Mouse (Mus musculus): ENCODE results near the gene Psme2. TPM values are rescaled to one million over a fixed set of nuclear protein-coding genes. Genes with fewer than 3 reads are reported as not detected.

Psme2 gene
- total and polyA plus RNA-seq, 3 experiments, result 467 to 757 (median 684) TPM

GRCm38 (mm10) chr14:55604823-55605222 is 13.9 kb upstream of the Psme2 start:
- dilution Hi-C loops (cut with MboI; ENCODE audit: extremely low pct_ligation_motif_present, extremely low pct_unique_long_range_greater_than_20kb, low sequenced_read_pairs), result no loop called here
- Histone ChIP-seq H3K9me3 (replicated peaks; ENCODE audit: low read length) (no peaks in the 10 kb centered on the region), H3K4me1 (ENCODE audit: control insufficient read depth in 1 of 2, insufficient read depth in 2 of 2) (peaks cover 4 to 32% of the 10 kb centered on the region in 2 experiments; a peak in 3 of 4 replicates), H3K4me3 (replicated peaks in 1 of 3; ENCODE audit: low read depth in 2 of 3, low read length in 2 of 3, poor library complexity in 1 of 3) (peak overlapping the region; percentile 2 to 74 (median 58)), H3K9ac (ENCODE audit: insufficient read depth, low read depth) (peak overlapping the region; percentile 30; the same call in 1 of the 2 replicates), H3K27me3 (replicated peaks) (no peaks in the 10 kb centered on the region), H3K79me2 (replicated peaks; ENCODE audit: control insufficient read depth, extremely low read depth, insufficient read depth, poor library complexity, severe bottlenecking) (no peaks in the 10 kb centered on the region), H3K36me3 (replicated peaks in 1 of 2; ENCODE audit: control insufficient read depth in 1 of 2, insufficient read depth in 1 of 2, low read length in 1 of 2) (peaks cover 62 to 80% of the 10 kb centered on the region in 2 experiments), H3K27ac (ENCODE audit: insufficient read depth, low read depth) (peak overlapping the region; percentile 13; the same call in 1 of the 2 replicates), H3K4me2 (ENCODE audit: insufficient read depth, low read depth, poor library complexity, severe bottlenecking) (peak overlapping the region; percentile 67)
- no peak for TF ChIP-seq POLR2AphosphoS2 (IDR thresholded peaks at IDR 0.05; ENCODE audit: low read depth, low read length)
- no peak for DNase-seq (ENCODE audit: extremely low read depth)
- in situ Hi-C loops (cut with MboI; ENCODE audit: low pct_ligation_motif_present, low pct_unique_long_range_greater_than_20kb, low sequenced_read_pairs), result no loop called here

- H3K27me3 ChIP-seq (replicated peaks), result no peaks in the 10 kb centered on the region
- peak overlapping the region; percentile 31 for H3K9ac ChIP-seq (ENCODE audit: insufficient read depth, low read depth)
- H3K27ac ChIP-seq (ENCODE audit: insufficient read depth, low read depth), result peak overlapping the region; percentile 65
- peak overlapping the region; percentile 54 to 74 (median 58) for H3K4me3 ChIP-seq (replicated peaks in 1 of 3; ENCODE audit: low read depth in 2 of 3, low read length in 2 of 3, poor library complexity in 1 of 3)
- H3K36me3 ChIP-seq (replicated peaks in 1 of 2; ENCODE audit: control insufficient read depth in 1 of 2, insufficient read depth in 1 of 2, low read length in 1 of 2), result peaks cover 69 to 78% of the 10 kb centered on the region in 2 experiments
- peak overlapping the region; percentile 67 for H3K4me2 ChIP-seq (ENCODE audit: insufficient read depth, low read depth, poor library complexity, severe bottlenecking)
- H3K9me3 ChIP-seq (replicated peaks; ENCODE audit: low read length), result no peaks in the 10 kb centered on the region
- peak; percentile 97 for DNase-seq (ENCODE audit: extremely low read depth)
- H3K4me1 ChIP-seq (ENCODE audit: control insufficient read depth in 1 of 2, insufficient read depth in 2 of 2), result peaks cover 4 to 36% of the 10 kb centered on the region in 2 experiments; a peak in 3 of 4 replicates
- dilution Hi-C loops (cut with MboI; ENCODE audit: extremely low pct_ligation_motif_present, extremely low pct_unique_long_range_greater_than_20kb, low sequenced_read_pairs) (no loop called here), in situ Hi-C loops (cut with MboI; ENCODE audit: low pct_ligation_motif_present, low pct_unique_long_range_greater_than_20kb, low sequenced_read_pairs) (no loop called here)
- no peaks in the 10 kb centered on the region for H3K79me2 ChIP-seq (replicated peaks; ENCODE audit: control insufficient read depth, extremely low read depth, insufficient read depth, poor library complexity, severe bottlenecking)
- no peak for TF ChIP-seq PAX5 (IDR thresholded peaks at IDR 0.05; ENCODE audit: low read length)
- peak; percentile 66 for TF ChIP-seq NELFE (IDR thresholded peaks at IDR 0.05; ENCODE audit: low read depth, low read length)
- TF ChIP-seq MYC (IDR thresholded peaks at IDR 0.05; ENCODE audit: low read depth, low read length), result peak; percentile 100
- peak; percentile 91 for TF ChIP-seq SIN3A (IDR thresholded peaks at IDR 0.05; ENCODE audit: low read length)
- no peak for TF ChIP-seq JUND (conservative IDR thresholded peaks at IDR 0.05; ENCODE audit: low read depth, low read length)
- no peak for TF ChIP-seq BHLHE40 (IDR thresholded peaks at IDR 0.05; ENCODE audit: low read depth, low read length)
- peak; percentile 98 for TF ChIP-seq MXI1 (IDR thresholded peaks at IDR 0.05; ENCODE audit: low read depth, low read length)
- peak; percentile 70 for TF ChIP-seq HCFC1 (IDR thresholded peaks at IDR 0.05; ENCODE audit: low read depth, low read length)
- TF ChIP-seq KAT2A (IDR thresholded peaks at IDR 0.05; ENCODE audit: insufficient replicate concordance, low read length), result no peak
- no peak for TF ChIP-seq JUN (IDR thresholded peaks at IDR 0.05; ENCODE audit: insufficient read depth, low read depth, low read length)
- peak; percentile 75 for TF ChIP-seq MEF2A (IDR thresholded peaks at IDR 0.05; ENCODE audit: borderline replicate concordance, low read depth, low read length)
- peak; percentile 31; the same call in 1 of the 2 replicates for TF ChIP-seq ZMIZ1 (IDR thresholded peaks at IDR 0.05; ENCODE audit: low read depth, low read length)
- TF ChIP-seq EP300 (IDR thresholded peaks at IDR 0.05; ENCODE audit: low read length), result 0 out of 2 replicates have a peak, but pooled peaks have one; percentile 3
- TF ChIP-seq USF2 (conservative IDR thresholded peaks at IDR 0.05; ENCODE audit: low read depth, low read length), result peak; percentile 95
- no peak for TF ChIP-seq UBTF (IDR thresholded peaks at IDR 0.05; ENCODE audit: low read depth, low read length)
- no peak for TF ChIP-seq ZNF384 (IDR thresholded peaks at IDR 0.05; ENCODE audit: low read depth, low read length)
- peak; percentile 31; the same call in 1 of the 2 replicates for TF ChIP-seq TBP (conservative IDR thresholded peaks at IDR 0.05; ENCODE audit: low read depth, low read length)
- no peak for TF ChIP-seq E2F4 (IDR thresholded peaks at IDR 0.05; ENCODE audit: insufficient replicate concordance, low read depth, low read length)
- TF ChIP-seq MAX (IDR thresholded peaks at IDR 0.05; ENCODE audit: low read length), result peak; percentile 100
- peak; percentile 63 for TF ChIP-seq RAD21 (IDR thresholded peaks at IDR 0.05; ENCODE audit: low read depth, low read length)
- TF ChIP-seq MAZ (IDR thresholded peaks at IDR 0.05; ENCODE audit: low read depth, low read length), result peak; percentile 85
- peak; percentile 66; the same call in 1 of the 2 replicates for TF ChIP-seq CHD2 (IDR thresholded peaks at IDR 0.05; ENCODE audit: low read length)
- 0 out of 2 replicates have a peak, but pooled peaks have one; percentile 21 for TF ChIP-seq ETS1 (conservative IDR thresholded peaks at IDR 0.05; ENCODE audit: low read depth, low read length)
- peak; percentile 86 for TF ChIP-seq ELF1 (IDR thresholded peaks at IDR 0.05; ENCODE audit: low read depth, low read length)
- TF ChIP-seq CTCF (conservative IDR thresholded peaks at IDR 0.05 in 1 of 2, IDR thresholded peaks at IDR 0.05 in 1 of 2; ENCODE audit: low read depth in 2 of 2, low read length in 2 of 2), result peak; percentile 69 to 94
- peak; percentile 46; the same call in 1 of the 2 replicates for TF ChIP-seq NRF1 (IDR thresholded peaks at IDR 0.05; ENCODE audit: low read depth, low read length)
- TF ChIP-seq USF1 (IDR thresholded peaks at IDR 0.05; ENCODE audit: low read depth, low read length), result peak; percentile 94
- TF ChIP-seq POLR2A (IDR thresholded peaks at IDR 0.05; ENCODE audit: low read depth, low read length), result peak; percentile 69
- 0 out of 2 replicates have a peak, but pooled peaks have one; percentile 36 for TF ChIP-seq RCOR1 (conservative IDR thresholded peaks at IDR 0.05; ENCODE audit: low read depth, low read length)
Observed at GRCm38 (mm10) chr14:55603633-55604576, 13.0 kb upstream of the Psme2 start.
